Comparison of ENCODE assay signal across 10 mouse cellular contexts in the genomic region with DNA sequence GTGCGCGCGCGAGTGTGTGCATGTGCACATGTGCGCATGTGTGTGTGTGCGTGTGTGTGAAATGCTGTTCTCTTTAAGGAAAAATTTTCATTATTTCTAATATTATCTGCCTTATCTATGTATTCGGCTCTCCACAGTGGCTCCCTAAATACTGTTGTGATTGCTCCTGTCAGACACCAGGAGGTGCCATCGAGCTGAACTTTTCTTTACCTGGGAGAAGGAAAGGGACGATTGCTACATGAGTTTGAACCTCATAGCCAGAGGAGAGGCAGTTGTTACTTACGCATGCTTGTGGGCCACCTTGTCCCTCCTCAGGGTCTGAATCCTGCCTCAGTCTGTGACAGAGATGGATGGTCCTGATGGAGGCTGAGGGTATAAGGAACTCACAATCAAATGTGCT. TPM values are rescaled to one million over a fixed set of nuclear protein-coding genes. Genes with fewer than 3 reads are reported as not detected.
DNase-seq lines count a peak whose midpoint lies in the region; ATAC-seq lines count a peak whose summit lies in the region.
"Had no signal": no experiment of that assay in that cellular context is flagged by ENCODE, and none has a peak within 500 bp of the region (broad histone marks: within the 10 kb centered on the region; RNA-seq: fewer than 3 reads in every experiment).

No protein-coding gene starts in this region.

- H3K36me3 ChIP-seq in heart, embryonic 10.5 days = no peaks in the 10 kb centered on the region
- no peaks in the 10 kb centered on the region for H3K36me3 ChIP-seq in intestine, embryonic 14.5 days (ENCODE audit: control insufficient read depth, insufficient read depth, low read length)
- H3K36me3 ChIP-seq in stomach, embryonic 16.5 days (ENCODE audit: control insufficient read depth, insufficient read depth, low read length) = no peaks in the 10 kb centered on the region

- no peaks in the 10 kb centered on the region for H3K27me3 ChIP-seq in heart, embryonic 10.5 days (ENCODE audit: insufficient read depth, poor library complexity, severe bottlenecking)
- H3K27me3 ChIP-seq in intestine, embryonic 14.5 days (replicated peaks; ENCODE audit: control insufficient read depth, insufficient read depth, low read length) = no peaks in the 10 kb centered on the region
- no peaks in the 10 kb centered on the region for H3K27me3 ChIP-seq in stomach, embryonic 16.5 days (ENCODE audit: control insufficient read depth, insufficient read depth, low read length)

- H3K4me1 ChIP-seq in heart, embryonic 10.5 days = peaks cover 9% of the 10 kb centered on the region
- H3K4me1 ChIP-seq in intestine, embryonic 14.5 days (replicated peaks; ENCODE audit: control insufficient read depth, insufficient read depth, low read length) = no peaks in the 10 kb centered on the region
- no peaks in the 10 kb centered on the region for H3K4me1 ChIP-seq in stomach, embryonic 16.5 days (ENCODE audit: control insufficient read depth, insufficient read depth, low read length)

- no peak overlapping the region for H3K27ac ChIP-seq in heart, embryonic 10.5 days
- H3K27ac ChIP-seq in intestine, embryonic 14.5 days (ENCODE audit: low read depth) = no peak overlapping the region
- no peak overlapping the region for H3K27ac ChIP-seq in stomach, embryonic 16.5 days (ENCODE audit: low read length)

- 56% methylated on average over 10 of the region's 10 CpGs for WGBS in heart, embryonic 10.5 days
- 61% methylated on average over 10 of the region's 10 CpGs for WGBS in intestine, embryonic 14.5 days
- WGBS in stomach, embryonic 16.5 days = 56% methylated on average over 10 of the region's 10 CpGs

- no peak overlapping the region for H3K4me2 ChIP-seq in intestine, embryonic 14.5 days (ENCODE audit: low read length)
- H3K4me2 ChIP-seq in stomach, embryonic 16.5 days (ENCODE audit: low read depth, low read length) = peak overlapping the region; percentile 12; the same call in 1 of the 2 replicates

- no peaks in the 10 kb centered on the region for H3K9me3 ChIP-seq in heart, embryonic 10.5 days
- no peaks in the 10 kb centered on the region for H3K9me3 ChIP-seq in intestine, embryonic 14.5 days (ENCODE audit: control insufficient read depth, low read length)
- H3K9me3 ChIP-seq in stomach, embryonic 16.5 days (replicated peaks; ENCODE audit: control insufficient read depth, low read length) = no peaks in the 10 kb centered on the region

- DNase-seq in heart, adult 18-20 months = peak; percentile 17 to 57
- DNase-seq in heart, embryonic 10.5 days (ENCODE audit: low spot score) = no peak
- peak; percentile 15 to 27 for DNase-seq in urinary bladder, adult 18-20 months (ENCODE audit: low spot score in 2 of 2)
- DNase-seq in urinary bladder, adult 2 months (ENCODE audit: low spot score) = no peak
- DNase-seq in cerebellum, adult 8-10 months = peak; percentile 45
- DNase-seq in intestine, embryonic 14.5 days (ENCODE audit: low spot score) = peak; percentile 74
- peak; percentile 52 for DNase-seq in lung, postnatal 14 days

- H3K4me3 ChIP-seq in heart, embryonic 10.5 days = no peak overlapping the region
- H3K4me3 ChIP-seq in intestine, embryonic 14.5 days (ENCODE audit: low read depth, low read length) = no peak overlapping the region
- H3K4me3 ChIP-seq in stomach, embryonic 16.5 days (replicated peaks; ENCODE audit: low read length) = no peak overlapping the region

- H3K9ac ChIP-seq in intestine, embryonic 14.5 days (ENCODE audit: low read length) = no peak overlapping the region
- no peak overlapping the region for H3K9ac ChIP-seq in stomach, embryonic 16.5 days (ENCODE audit: low read length)

- no peak for ATAC-seq in intestine, embryonic 14.5 days (replicated peaks; ENCODE audit: low FRiP score, low TSS enrichment, low read depth)
- no peak for ATAC-seq in stomach, embryonic 16.5 days (ENCODE audit: insufficient read depth, low FRiP score)

RNA-seq across cellular contexts. Expression of a gene that starts 24.5 kb away (rescaled TPM):
- not detected for total RNA-seq in heart, adult 18-20 months (2021)
- not detected in 2 replicates for polyA plus RNA-seq in heart, embryonic 10.5 days (2016; fragmentation: Nextera tagmentation; extraction: Ambion mirVana)
- not detected in 2 replicates for polyA plus RNA-seq in urinary bladder, adult 2 months (2012; rRNA removed)
- not detected in 2 replicates for polyA plus RNA-seq in intestine, embryonic 14.5 days (2014; fragmentation: Nextera tagmentation; extraction: Ambion mirVana)
- polyA plus RNA-seq in stomach, embryonic 16.5 days (2015; fragmentation: Nextera tagmentation; extraction: Ambion mirVana) = 0.14 TPM in 1 of 2 replicates, not detected in the other
- total RNA-seq: layer of hippocampus, adult 18-20 months had no signal
- polyA plus RNA-seq: stomach, embryonic 14.5 days had no signal

RNA-seq across cellular contexts. Expression of a gene that starts 27.9 kb away (rescaled TPM):
- total RNA-seq in heart, adult 18-20 months (2021) = under 1 TPM in 1 of 2 experiments, not detected in 1; 0.41 TPM
- not detected in 2 replicates for polyA plus RNA-seq in heart, embryonic 10.5 days (2016; fragmentation: Nextera tagmentation; extraction: Ambion mirVana)
- not detected in 2 replicates for polyA plus RNA-seq in urinary bladder, adult 2 months (2012; rRNA removed)
- polyA plus RNA-seq in intestine, embryonic 14.5 days (2014; fragmentation: Nextera tagmentation; extraction: Ambion mirVana) = not detected in 2 replicates
- polyA plus RNA-seq in stomach, embryonic 16.5 days (2015; fragmentation: Nextera tagmentation; extraction: Ambion mirVana) = not detected in 2 replicates
- total RNA-seq: layer of hippocampus, adult 18-20 months had no signal
- polyA plus RNA-seq: stomach, embryonic 14.5 days had no signal

RNA-seq across cellular contexts. Expression of a gene that starts 54.2 kb away (rescaled TPM):
- under 1 TPM in 1 of 2 experiments, not detected in 1; 0.41 TPM for total RNA-seq in heart, adult 18-20 months (2021)
- polyA plus RNA-seq in heart, embryonic 10.5 days (2016; fragmentation: Nextera tagmentation; extraction: Ambion mirVana) = 1.2 and 1.3 TPM in 2 replicates
- polyA plus RNA-seq in urinary bladder, adult 2 months (2012; rRNA removed) = 0.18 and 0.28 TPM in 2 replicates
- 1.3 and 1.9 TPM in 2 replicates for polyA plus RNA-seq in intestine, embryonic 14.5 days (2014; fragmentation: Nextera tagmentation; extraction: Ambion mirVana)
- 1.00 and 1.8 TPM in 2 replicates for polyA plus RNA-seq in stomach, embryonic 16.5 days (2015; fragmentation: Nextera tagmentation; extraction: Ambion mirVana)

Comparison
In these comparisons a context has a peak if more than half of its experiments do, and no peak if none do; other contexts are left out.
1. DNase-seq: peak in heart, adult 18-20 months (2 of 2), urinary bladder, adult 18-20 months (2 of 2), cerebellum, adult 8-10 months (single experiment), intestine, embryonic 14.5 days (single experiment) and lung, postnatal 14 days (single experiment); none in heart, embryonic 10.5 days (single experiment) and urinary bladder, adult 2 months (single experiment).